Mouse (Mus musculus): ENCODE results near the gene 9230102O04Rik. TPM values are rescaled to one million over a fixed set of nuclear protein-coding genes. Genes with fewer than 3 reads are reported as not detected.

The 9230102O04Rik gene
- total RNA-seq, 2 experiments from 2014 or later, result not detected

DNA sequence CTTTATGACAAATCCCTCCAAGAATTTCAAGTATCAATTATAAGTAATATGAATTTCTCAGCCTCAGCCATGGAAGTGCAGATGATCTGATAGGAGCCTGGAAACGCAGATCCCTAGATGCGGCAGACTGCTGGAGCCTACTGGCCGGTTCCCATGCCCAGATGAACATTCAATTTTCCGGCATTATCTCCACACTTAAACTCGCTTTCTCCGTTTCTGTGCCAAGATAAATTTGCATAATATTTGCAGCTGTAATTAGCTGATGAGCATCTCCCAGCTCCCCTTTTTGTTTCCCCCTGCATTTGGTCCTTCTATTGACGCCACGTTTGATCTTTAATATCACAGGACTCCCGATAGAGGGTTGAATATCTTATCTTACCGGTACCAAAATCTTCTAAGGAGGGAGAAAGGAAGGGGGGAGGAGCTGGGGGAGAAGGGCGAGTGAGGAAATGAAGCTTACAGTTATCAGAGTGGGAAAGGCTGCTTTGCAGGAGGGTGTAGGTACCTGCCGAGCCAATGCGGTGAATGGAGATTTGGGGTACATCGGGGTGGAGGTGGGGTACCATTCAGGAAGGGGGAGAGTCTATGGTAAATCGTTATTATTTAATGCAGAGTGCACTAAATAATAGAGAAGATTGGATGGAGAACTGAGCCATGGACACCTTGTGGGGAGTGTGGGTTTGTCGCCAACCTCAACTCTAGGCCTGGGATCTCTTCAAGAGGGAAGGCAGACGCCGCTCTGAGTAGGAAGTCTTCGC, 5.7 kb upstream of the 9230102O04Rik start:
- Histone ChIP-seq H3K27ac (no peak overlapping the region), H3K4me3 (no peak overlapping the region)
- intact Hi-C loops (cut with DNase I), result loop anchor here (2.0 kb wide), 1 partner anchor 18 kb away; no protein-coding TSS in a partner anchor
- TF ChIP-seq CTCF (IDR thresholded peaks at IDR 0.05), result no peak
- no peak for DNase-seq (ENCODE audit: extremely low spot score in 1 of 2, low spot score in 2 of 2)

- TF ChIP-seq CTCF (IDR thresholded peaks at IDR 0.05), result no peak
- H3K4me3 ChIP-seq, result no peak overlapping the region
- H3K27ac ChIP-seq, result no peak overlapping the region
- no peak for DNase-seq (ENCODE audit: extremely low spot score in 1 of 2, low spot score in 2 of 2)
- intact Hi-C loops (cut with DNase I), result no loop called here
These were observed 4.1 kb upstream of the 9230102O04Rik start for GRCm38 (mm10) chr2:9893272-9893953.

- DNase-seq (ENCODE audit: extremely low spot score in 1 of 2, low spot score in 2 of 2), result no peak
- intact Hi-C loops (cut with DNase I), result no loop called here
- TF ChIP-seq CTCF (IDR thresholded peaks at IDR 0.05), result no peak
- Histone ChIP-seq H3K4me3 (no peak overlapping the region), H3K27ac (no peak overlapping the region)
These were observed 3.2 kb upstream of the 9230102O04Rik start for GRCm38 (mm10) chr2:9892541-9892940.

DNA sequence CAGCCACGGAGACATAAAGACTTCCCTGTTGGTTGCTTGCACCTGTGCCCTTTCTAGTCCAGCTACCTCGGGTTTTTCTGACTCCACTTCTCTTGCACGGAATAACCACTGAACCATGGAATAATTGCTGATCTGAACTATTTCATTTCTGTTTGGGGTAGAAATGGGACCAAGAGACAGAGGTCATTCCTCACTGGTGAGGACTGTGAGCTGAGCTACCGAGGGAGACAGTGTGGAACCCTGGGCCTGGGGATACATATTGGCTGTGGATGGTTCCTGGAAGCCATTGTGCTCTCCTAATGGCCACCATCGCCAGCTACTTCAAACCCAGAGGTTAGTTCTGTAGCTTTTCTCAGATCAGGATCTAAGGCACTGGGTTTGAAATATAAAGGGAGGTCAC, 1.6 kb upstream of the 9230102O04Rik start:
- no peak overlapping the region for H3K27ac ChIP-seq
- intact Hi-C loops (cut with DNase I), result no loop called here
- H3K4me3 ChIP-seq, result no peak overlapping the region
- TF ChIP-seq CTCF (IDR thresholded peaks at IDR 0.05), result no peak
- no peak for DNase-seq (ENCODE audit: extremely low spot score in 1 of 2, low spot score in 2 of 2)

DNA sequence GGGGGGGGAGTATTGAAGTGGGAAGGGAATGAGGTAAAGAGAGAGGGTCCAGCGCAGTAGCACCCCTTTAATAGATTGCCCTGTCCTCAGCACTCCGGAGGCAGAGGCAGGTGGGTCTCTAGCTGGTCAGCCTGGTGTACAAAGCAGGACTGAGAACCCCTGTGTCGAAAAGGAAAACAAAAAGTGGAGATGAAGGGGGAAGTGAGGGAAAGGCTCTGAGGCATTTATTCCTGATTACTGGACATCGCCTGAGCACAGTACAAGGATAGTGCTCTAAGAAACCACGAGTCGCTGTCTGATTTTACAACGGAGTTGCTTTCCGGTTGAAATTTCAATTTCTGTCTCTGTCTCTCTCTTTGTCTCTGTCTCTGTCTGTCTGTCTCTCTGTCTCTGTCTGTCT, 911 bp upstream of the 9230102O04Rik start:
- DNase-seq (ENCODE audit: extremely low spot score in 1 of 2, low spot score in 2 of 2), result no peak
- intact Hi-C loops (cut with DNase I), result no loop called here
- no peak overlapping the region for H3K27ac ChIP-seq
- H3K4me3 ChIP-seq, result no peak overlapping the region
- no peak for TF ChIP-seq CTCF (IDR thresholded peaks at IDR 0.05)

- intact Hi-C loops (cut with DNase I), result loop anchor here (10.0 kb wide), 1 partner anchor 1215 kb away; no protein-coding TSS in a partner anchor
- no peak within 1 kb of the TSS for H3K4me3 ChIP-seq
- DNase-seq (ENCODE audit: extremely low spot score in 1 of 2, low spot score in 2 of 2), result no peak
- TF ChIP-seq CTCF (IDR thresholded peaks at IDR 0.05), result no peak
- no peak within 1 kb of the TSS for H3K27ac ChIP-seq
These were observed 377 bp upstream of the 9230102O04Rik start, which contains the start of gene Gata3 for GRCm38 (mm10) chr2:9889651-9890183. Gata3 (minus strand) TSS chr2:9890034.

GRCm38 (mm10) chr2:9887636-9888035, 1.7 kb downstream of the 9230102O04Rik start:
- intact Hi-C loops (cut with DNase I), result loop anchor here (10.0 kb wide), 1 partner anchor 1213 kb away; no protein-coding TSS in a partner anchor
- Histone ChIP-seq H3K27ac (no peak overlapping the region), H3K4me3 (no peak overlapping the region)
- no peak for TF ChIP-seq CTCF (IDR thresholded peaks at IDR 0.05)
- DNase-seq (ENCODE audit: extremely low spot score in 1 of 2, low spot score in 2 of 2), result no peak

- TF ChIP-seq CTCF (IDR thresholded peaks at IDR 0.05), result no peak
- H3K27ac ChIP-seq, result no peak overlapping the region
- no peak for DNase-seq (ENCODE audit: extremely low spot score in 1 of 2, low spot score in 2 of 2)
- intact Hi-C loops (cut with DNase I), result loop anchor here (10.0 kb wide), 1 partner anchor 1212 kb away; no protein-coding TSS in a partner anchor
- H3K4me3 ChIP-seq, result no peak overlapping the region
These were observed 2.3 kb downstream of the 9230102O04Rik start for GRCm38 (mm10) chr2:9886921-9887610.

- Histone ChIP-seq H3K27ac (no peak overlapping the region), H3K4me3 (no peak overlapping the region)
- DNase-seq (ENCODE audit: extremely low spot score in 1 of 2, low spot score in 2 of 2), result no peak
- no peak for TF ChIP-seq CTCF (IDR thresholded peaks at IDR 0.05)
- intact Hi-C loops (cut with DNase I), result loop anchor here (10.0 kb wide), 1 partner anchor 1211 kb away; no protein-coding TSS in a partner anchor
These were observed 3.3 kb downstream of the 9230102O04Rik start for GRCm38 (mm10) chr2:9886031-9886430.

DNA sequence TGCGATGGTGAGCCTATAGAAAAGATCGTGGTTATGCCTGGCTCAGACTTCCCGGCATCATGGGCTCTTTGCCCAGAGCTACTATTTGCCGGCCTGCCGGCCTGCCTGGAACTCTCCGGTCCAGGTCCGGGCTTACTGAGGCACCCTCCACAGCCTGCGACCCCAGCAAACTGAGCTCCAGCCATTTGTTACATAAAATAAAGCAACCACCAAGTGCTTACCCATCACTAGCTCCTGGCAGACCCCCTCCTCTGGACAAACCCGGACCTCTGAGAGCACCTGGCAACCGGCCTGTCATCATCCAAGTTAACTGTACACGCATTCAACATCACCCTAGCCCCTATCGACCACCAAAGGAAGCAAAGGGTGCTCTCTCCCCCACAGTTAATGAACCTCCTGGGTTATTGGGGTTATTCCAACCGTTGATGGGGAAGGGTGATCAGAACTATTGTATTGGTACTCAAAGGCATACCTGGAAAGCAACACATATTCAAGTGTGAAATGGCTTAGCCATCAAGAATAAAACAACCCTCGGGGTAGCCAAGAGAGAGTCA, 4.0 kb downstream of the 9230102O04Rik start:
- TF ChIP-seq CTCF (IDR thresholded peaks at IDR 0.05), result no peak
- intact Hi-C loops (cut with DNase I), result loop anchor here (10.0 kb wide), 1 partner anchor 1210 kb away; no protein-coding TSS in a partner anchor
- no peak for DNase-seq (ENCODE audit: extremely low spot score in 1 of 2, low spot score in 2 of 2)
- no peak overlapping the region for H3K27ac ChIP-seq
- H3K4me3 ChIP-seq, result no peak overlapping the region

- DNase-seq (ENCODE audit: extremely low spot score in 1 of 2, low spot score in 2 of 2), result no peak
- intact Hi-C loops (cut with DNase I), result loop anchor here (10.0 kb wide), 1 partner anchor 1210 kb away; no protein-coding TSS in a partner anchor
These were observed 4.7 kb downstream of the 9230102O04Rik start for GRCm38 (mm10) chr2:9884533-9885216.

More at GRCm38 (mm10) chr2:9884533-9885216, 4.7 kb downstream of the 9230102O04Rik start:
- H3K27ac ChIP-seq, result no peak overlapping the region
- no peak overlapping the region for H3K4me3 ChIP-seq
- no peak for TF ChIP-seq CTCF (IDR thresholded peaks at IDR 0.05)
